Mouse (Mus musculus): ENCODE measurements at regions not wholly inside any gene's neighbourhood (a gene's known extent, or its start where the extent isn't known, plus 50 kb on each side); places are given as distances from the start of the nearest gene placed in this dataset.
"Not testable (repeated sequence)": the region's sequence is repeated elsewhere in the genome, so short reads cannot be mapped to it uniquely, and the experiment has no call there.

DNA sequence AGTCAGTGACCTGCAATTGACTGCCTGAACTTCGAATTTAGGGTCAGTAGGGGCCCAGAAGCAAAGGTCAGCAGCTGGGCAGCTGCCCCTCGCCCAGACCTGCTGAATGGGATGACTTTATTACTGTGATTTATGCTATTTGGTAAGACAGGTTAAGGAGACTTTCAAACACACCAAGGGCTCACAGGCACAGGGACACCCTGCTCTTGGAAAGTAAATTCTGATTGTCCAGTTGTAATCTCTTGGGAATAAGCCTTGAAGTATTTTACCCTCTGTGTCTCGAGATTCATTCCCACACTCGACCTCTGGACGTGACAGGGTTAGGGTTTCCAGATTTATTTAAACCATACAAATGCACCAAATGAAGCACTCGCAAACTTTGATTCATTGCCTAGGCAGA, 672.4 kb upstream of the Nr2f1 start:
- Histone ChIP-seq H3K4me1 (replicated peaks) (peaks cover 14% of the 10 kb centered on the region), H3K4me3 (no peak overlapping the region), H3K27ac (no peak overlapping the region), H3K36me3 (no peaks in the 10 kb centered on the region), H3K27me3 (ENCODE audit: insufficient read depth, poor library complexity, severe bottlenecking) (no peaks in the 10 kb centered on the region), H3K9me3 (no peaks in the 10 kb centered on the region)
- DNase-seq (ENCODE audit: low spot score) = peak; percentile 13
- WGBS = 45% methylated on average over 6 of the region's 6 CpGs

- H3K27ac ChIP-seq = no peak overlapping the region
- H3K4me1 ChIP-seq (replicated peaks) = peaks cover 14% of the 10 kb centered on the region
- H3K36me3 ChIP-seq = no peaks in the 10 kb centered on the region
- H3K4me3 ChIP-seq = no peak overlapping the region
- DNase-seq (ENCODE audit: low spot score) = no peak
- no peaks in the 10 kb centered on the region for H3K9me3 ChIP-seq
- H3K27me3 ChIP-seq (ENCODE audit: insufficient read depth, poor library complexity, severe bottlenecking) = no peaks in the 10 kb centered on the region
- 47% methylated on average over 2 of the region's 2 CpGs for WGBS
Observed at GRCm38 (mm10) chr13:78871254-78871653, 671.7 kb upstream of the Nr2f1 start.

GRCm38 (mm10) chr13:78824357-78824756, 624.8 kb upstream of the Nr2f1 start:
- DNase-seq (ENCODE audit: low spot score); H3K4me3 ChIP-seq; H3K4me1 ChIP-seq (replicated peaks); H3K36me3 ChIP-seq; H3K27ac ChIP-seq; H3K27me3 ChIP-seq (ENCODE audit: insufficient read depth, poor library complexity, severe bottlenecking); H3K9me3 ChIP-seq: not testable (repeated sequence)
- WGBS = 88% methylated on average over 4 of the region's 4 CpGs

GRCm38 (mm10) chr13:78809656-78810055, 610.1 kb upstream of the Nr2f1 start:
- no peaks in the 10 kb centered on the region for H3K27me3 ChIP-seq (ENCODE audit: insufficient read depth, poor library complexity, severe bottlenecking)
- H3K9me3 ChIP-seq = no peaks in the 10 kb centered on the region
- no peak for DNase-seq (ENCODE audit: low spot score)
- H3K4me1 ChIP-seq (replicated peaks) = no peaks in the 10 kb centered on the region
- H3K4me3 ChIP-seq = no peak overlapping the region
- H3K36me3 ChIP-seq = no peaks in the 10 kb centered on the region
- no peak overlapping the region for H3K27ac ChIP-seq
- 74% methylated on average over 2 of the region's 2 CpGs for WGBS

GRCm38 (mm10) chr13:78802838-78803124, 603.2 kb upstream of the Nr2f1 start:
- no peak for DNase-seq (ENCODE audit: low spot score)
- Histone ChIP-seq H3K27me3 (ENCODE audit: insufficient read depth, poor library complexity, severe bottlenecking) (no peaks in the 10 kb centered on the region), H3K36me3 (no peaks in the 10 kb centered on the region), H3K27ac (no peak overlapping the region), H3K4me3 (no peak overlapping the region), H3K4me1 (replicated peaks) (0 out of 2 replicates have a peak, but pooled peaks cover 6% of the 10 kb centered on the region), H3K9me3 (no peaks in the 10 kb centered on the region)

DNA sequence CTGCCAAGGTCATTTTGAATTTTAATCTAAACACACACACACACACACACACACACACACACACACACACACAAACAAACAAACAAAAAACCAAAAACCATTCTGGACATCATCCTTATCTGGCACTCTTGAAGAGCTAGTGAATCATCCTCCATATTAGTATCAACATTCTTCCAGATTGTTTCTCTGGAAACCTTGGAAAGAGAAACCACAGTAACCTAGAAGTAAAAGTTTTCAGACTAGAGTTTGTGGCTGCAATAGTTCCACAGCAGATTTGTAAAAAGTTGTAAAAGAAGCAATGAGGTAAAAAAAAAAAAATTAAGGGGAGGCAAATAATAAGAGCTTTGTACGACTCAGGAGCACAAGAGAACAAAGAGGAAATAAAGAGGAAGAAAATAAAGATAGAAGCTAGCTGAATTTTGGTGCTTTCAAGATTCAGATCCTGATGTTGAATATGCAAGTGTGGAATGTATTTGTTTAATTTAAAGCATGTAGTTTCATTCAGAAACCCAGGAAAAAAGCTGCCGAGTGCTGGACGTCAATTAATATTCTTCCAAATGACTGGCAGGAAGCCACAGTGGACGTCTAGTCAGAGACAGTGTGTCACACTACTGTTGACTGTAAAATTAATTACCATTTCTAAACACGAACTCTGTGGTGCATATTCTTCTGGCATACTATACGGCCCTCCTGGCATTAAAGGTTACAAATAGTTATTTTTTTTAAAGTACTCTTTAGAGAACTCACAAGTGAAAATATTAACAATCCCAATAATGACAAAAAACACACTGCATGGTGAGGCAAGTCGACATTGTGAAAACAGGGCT, 602.7 kb upstream of the Nr2f1 start:
- no peak for DNase-seq (ENCODE audit: low spot score)

DNA sequence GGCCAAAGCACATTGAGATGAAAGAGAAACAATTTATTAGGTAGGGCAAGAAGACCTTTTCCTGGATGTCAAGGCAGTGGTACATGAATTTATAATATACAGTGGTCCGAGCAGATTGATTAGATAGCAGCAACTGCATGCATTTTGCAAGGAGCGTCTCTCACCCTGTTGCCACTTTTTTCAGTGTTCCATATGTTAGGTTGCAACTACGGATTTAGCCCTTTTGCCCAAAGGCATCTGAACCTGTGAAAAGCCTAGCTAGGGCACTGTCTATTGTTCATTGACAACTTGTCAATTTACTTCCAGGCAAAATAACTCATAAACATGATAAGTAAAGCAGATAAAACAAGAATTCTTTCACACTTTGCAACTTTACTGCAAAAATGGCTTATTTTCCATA, 600.1 kb upstream of the Nr2f1 start:
- Histone ChIP-seq H3K4me3 (no peak overlapping the region), H3K9me3 (no peaks in the 10 kb centered on the region), H3K36me3 (no peaks in the 10 kb centered on the region), H3K27me3 (ENCODE audit: insufficient read depth, poor library complexity, severe bottlenecking) (no peaks in the 10 kb centered on the region), H3K4me1 (replicated peaks) (0 out of 2 replicates have a peak, but pooled peaks cover 6% of the 10 kb centered on the region), H3K27ac (no peak overlapping the region)
- 78% methylated on average over 3 of the region's 3 CpGs for WGBS
- no peak for DNase-seq (ENCODE audit: low spot score)

More for the DNA sequence above, 602.7 kb upstream of the Nr2f1 start:
- 66% methylated on average over 7 of the region's 7 CpGs for WGBS
- Histone ChIP-seq H3K4me1 (replicated peaks) (0 out of 2 replicates have a peak, but pooled peaks cover 6% of the 10 kb centered on the region), H3K27ac (no peak overlapping the region), H3K36me3 (no peaks in the 10 kb centered on the region), H3K27me3 (ENCODE audit: insufficient read depth, poor library complexity, severe bottlenecking) (no peaks in the 10 kb centered on the region), H3K9me3 (no peaks in the 10 kb centered on the region), H3K4me3 (no peak overlapping the region)

GRCm38 (mm10) chr13:78795228-78795627, 595.7 kb upstream of the Nr2f1 start:
- H3K4me1 ChIP-seq (replicated peaks) = no peaks in the 10 kb centered on the region
- H3K27ac ChIP-seq = 0 out of 2 replicates have a peak overlapping the region, but pooled peaks have one; percentile 3
- H3K4me3 ChIP-seq = no peak overlapping the region
- H3K36me3 ChIP-seq = no peaks in the 10 kb centered on the region
- H3K27me3 ChIP-seq (ENCODE audit: insufficient read depth, poor library complexity, severe bottlenecking) = no peaks in the 10 kb centered on the region
- H3K9me3 ChIP-seq = no peaks in the 10 kb centered on the region
- peak; percentile 25 for DNase-seq (ENCODE audit: low spot score)

DNA sequence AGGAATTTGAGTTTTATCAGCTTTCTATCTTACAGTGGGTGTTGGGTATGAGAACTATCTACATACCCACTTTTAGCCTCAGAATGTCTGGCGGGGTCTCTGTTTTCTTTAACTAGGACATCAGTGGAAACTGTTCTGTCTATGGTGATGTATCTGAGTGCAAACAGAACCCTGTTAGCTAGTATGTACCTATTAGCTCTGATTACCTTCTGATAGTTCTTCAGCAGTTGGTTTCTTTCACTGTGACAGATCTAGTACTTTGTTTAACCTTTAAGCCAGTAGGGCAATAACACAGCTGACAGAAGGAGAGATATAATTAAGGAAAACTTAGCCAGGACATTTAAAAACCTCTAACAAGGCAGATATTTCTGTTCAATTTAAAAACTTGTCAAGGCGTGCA, 584.7 kb upstream of the Nr2f1 start:
- H3K9me3 ChIP-seq = no peaks in the 10 kb centered on the region
- 80% methylated on average over 2 of the region's 2 CpGs for WGBS
- no peak overlapping the region for H3K4me3 ChIP-seq
- H3K4me1 ChIP-seq (replicated peaks) = no peaks in the 10 kb centered on the region
- no peak for DNase-seq (ENCODE audit: low spot score)
- H3K27ac ChIP-seq = no peak overlapping the region
- no peaks in the 10 kb centered on the region for H3K27me3 ChIP-seq (ENCODE audit: insufficient read depth, poor library complexity, severe bottlenecking)
- H3K36me3 ChIP-seq = no peaks in the 10 kb centered on the region

DNA sequence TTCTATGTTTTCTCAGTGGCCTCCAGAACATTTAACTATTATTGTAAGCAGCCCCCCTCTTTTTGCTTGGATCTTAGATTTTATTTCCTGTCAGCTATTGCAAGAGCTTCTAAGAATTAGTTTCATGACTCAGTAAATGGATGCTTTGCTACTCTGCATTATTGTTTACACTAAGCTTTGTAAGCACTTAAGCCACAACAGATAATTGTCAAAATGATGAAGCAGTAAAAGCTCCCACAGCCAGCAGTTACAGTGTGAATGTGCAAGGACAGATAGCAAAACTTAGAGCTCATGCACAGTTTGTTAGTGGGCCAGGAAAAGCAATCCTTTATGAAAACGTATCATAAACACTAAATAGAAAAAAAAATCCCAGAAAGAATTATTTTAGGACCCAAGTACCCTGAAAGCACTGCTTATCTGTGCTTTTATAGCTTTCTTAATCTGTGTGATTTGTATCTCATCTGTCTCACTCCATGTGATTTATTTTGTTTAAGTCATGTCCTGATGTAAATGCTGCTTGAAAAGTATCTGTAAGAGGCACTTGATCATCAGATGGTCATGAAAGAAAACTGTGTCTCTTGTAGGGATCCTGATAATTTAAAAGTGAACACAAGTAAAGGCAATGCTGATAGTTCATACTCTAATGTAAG, 584.2 kb upstream of the Nr2f1 start:
- no peak for DNase-seq (ENCODE audit: low spot score)
- H3K4me3 ChIP-seq = no peak overlapping the region
- H3K4me1 ChIP-seq (replicated peaks) = no peaks in the 10 kb centered on the region
- H3K27me3 ChIP-seq (ENCODE audit: insufficient read depth, poor library complexity, severe bottlenecking) = no peaks in the 10 kb centered on the region
- no peaks in the 10 kb centered on the region for H3K36me3 ChIP-seq
- no peaks in the 10 kb centered on the region for H3K9me3 ChIP-seq
- H3K27ac ChIP-seq = no peak overlapping the region
- 66% methylated on average over 1 of the region's 1 CpGs for WGBS

Measured in hindbrain, embryonic 10.5 days (tissue).